Mouse (Mus musculus): ENCODE data around the gene Gm17571.

Gm17571 gene

GRCm38 (mm10) chr9:13446703-13447285 lies at the start of gene Gm17571:
Gm17571 (minus strand) TSS chr9:13446753.
- POLR2A ChIA-PET: interaction anchor here in 2 of 4 experiments (0.6 to 1.2 kb wide), 2 partner anchors 8 to 255 kb away, joined by 3 read pairs; no protein-coding TSS in a partner anchor
- CTCF ChIA-PET: no interaction called here

GRCm38 (mm10) chr9:13495530-13495929 lies 49.0 kb upstream of the Gm17571 start:
- ChIA-PET POLR2A (no interaction called here), CTCF (no interaction called here)

- CTCF ChIA-PET: no interaction called here
- POLR2A ChIA-PET: no interaction called here
Measured at GRCm38 (mm10) chr9:13493746-13494145, 47.2 kb upstream of the Gm17571 start.

- CTCF ChIA-PET: interaction anchor here in 1 of 4 experiments (0.6 kb wide), 1 partner anchor 18 kb away, joined by 8 read pairs; no protein-coding TSS in a partner anchor
- POLR2A ChIA-PET: interaction anchor here in 1 of 4 experiments (0.6 kb wide), 2 partner anchors 299 to 1103 kb away, joined by 3 read pairs; no protein-coding TSS in a partner anchor
Measured at GRCm38 (mm10) chr9:13492807-13493206, 46.3 kb upstream of the Gm17571 start.

GRCm38 (mm10) chr9:13491854-13492620 lies 45.5 kb upstream of the Gm17571 start:
- CTCF ChIA-PET: no interaction called here
- POLR2A ChIA-PET: no interaction called here

GRCm38 (mm10) chr9:13491107-13491506 lies 44.6 kb upstream of the Gm17571 start:
- CTCF ChIA-PET: no interaction called here
- POLR2A ChIA-PET: no interaction called here

GRCm38 (mm10) chr9:13485914-13486313 lies 39.4 kb upstream of the Gm17571 start:
- ChIA-PET POLR2A (no interaction called here), CTCF (no interaction called here)

- CTCF ChIA-PET: interaction anchor here in 1 of 4 experiments (0.8 kb wide), 1 partner anchor 16 kb away, joined by 3 read pairs; no protein-coding TSS in a partner anchor
- POLR2A ChIA-PET: interaction anchor here in 3 of 4 experiments (0.6 to 1.3 kb wide), 6 partner anchors 10 to 1756 kb away, joined by 3 to 8 read pairs (median 4); no protein-coding TSS in a partner anchor
Measured at GRCm38 (mm10) chr9:13484267-13485240, 38.0 kb upstream of the Gm17571 start.

GRCm38 (mm10) chr9:13483199-13484068 lies 36.9 kb upstream of the Gm17571 start:
- ChIA-PET POLR2A (interaction anchor here in 3 of 4 experiments (0.7 to 1.3 kb wide), 6 partner anchors 9 to 298 kb away, joined by 3 to 4 read pairs (median 3); no protein-coding TSS in a partner anchor), CTCF (interaction anchor here in 1 of 4 experiments (0.8 kb wide), 1 partner anchor 17 kb away, joined by 3 read pairs; no protein-coding TSS in a partner anchor)

GRCm38 (mm10) chr9:13479275-13479674 lies 32.7 kb upstream of the Gm17571 start:
- CTCF ChIA-PET: no interaction called here
- POLR2A ChIA-PET: interaction anchor here in 1 of 4 experiments (0.7 kb wide), 1 partner anchor 260 kb away, joined by 3 read pairs; no protein-coding TSS in a partner anchor

GRCm38 (mm10) chr9:13474951-13475350 lies 28.4 kb upstream of the Gm17571 start:
- ChIA-PET CTCF (interaction anchor here in 1 of 4 experiments (0.6 kb wide), 1 partner anchor 18 kb away, joined by 8 read pairs; no protein-coding TSS in a partner anchor), POLR2A (interaction anchor here in 1 of 4 experiments (0.6 kb wide), 1 partner anchor 192 kb away, joined by 6 read pairs; no protein-coding TSS in a partner anchor)

GRCm38 (mm10) chr9:13470013-13470412 lies 23.5 kb upstream of the Gm17571 start:
- POLR2A ChIA-PET: interaction anchor here in 1 of 4 experiments (0.6 kb wide), 1 partner anchor 327 kb away, joined by 4 read pairs; no protein-coding TSS in a partner anchor
- CTCF ChIA-PET: no interaction called here

GRCm38 (mm10) chr9:13468778-13469177 lies 22.2 kb upstream of the Gm17571 start:
- CTCF ChIA-PET: interaction anchor here in 1 of 4 experiments (0.7 kb wide), 1 partner anchor 1293 kb away, joined by 3 read pairs; no protein-coding TSS in a partner anchor
- POLR2A ChIA-PET: no interaction called here

- POLR2A ChIA-PET: no interaction called here
- CTCF ChIA-PET: interaction anchor here in 1 of 4 experiments (0.7 kb wide), 1 partner anchor 249 kb away, joined by 4 read pairs; no protein-coding TSS in a partner anchor
Measured at GRCm38 (mm10) chr9:13467745-13468144, 21.2 kb upstream of the Gm17571 start.

GRCm38 (mm10) chr9:13466816-13467215 lies 20.3 kb upstream of the Gm17571 start:
- ChIA-PET CTCF (no interaction called here), POLR2A (no interaction called here)

GRCm38 (mm10) chr9:13466351-13466750 lies 19.8 kb upstream of the Gm17571 start:
- POLR2A ChIA-PET: no interaction called here
- CTCF ChIA-PET: no interaction called here

- CTCF ChIA-PET: no interaction called here
- POLR2A ChIA-PET: no interaction called here
Measured at GRCm38 (mm10) chr9:13465358-13466020, 18.9 kb upstream of the Gm17571 start.

- ChIA-PET POLR2A (no interaction called here), CTCF (no interaction called here)
Measured at GRCm38 (mm10) chr9:13460926-13461325, 14.4 kb upstream of the Gm17571 start.
